Mouse (Mus musculus): ENCODE measurements around the gene Olfr392.

Gene Olfr392

GRCm38 (mm10) chr11:73816949-73817348 lies at the start of gene Olfr392:
Olfr392 (minus strand) TSS chr11:73817049.
- DNase-seq (ENCODE audit: low read depth, low spot score) = no peak

GRCm38 (mm10) chr11:73851354-73851753 lies 34.5 kb upstream of the Olfr392 start, which contains the start of gene Olfr393:
Olfr393 (minus strand) TSS chr11:73851454.
- DNase-seq (ENCODE audit: low read depth, low spot score) = no peak

- DNase-seq (ENCODE audit: low read depth, low spot score) = no peak
These were observed 13.9 kb downstream of the Olfr392 start, which contains the start of gene Olfr391-ps for GRCm38 (mm10) chr11:73802952-73803351. Olfr391-ps (minus strand) TSS chr11:73803052.

GRCm38 (mm10) chr11:73782664-73783063 lies 34.2 kb downstream of the Olfr392 start, which contains the start of gene Olfr390:
Olfr390 (plus strand) TSS chr11:73782964.
- DNase-seq (ENCODE audit: low read depth, low spot score) = no peak

GRCm38 (mm10) chr11:73780613-73781012 lies 36.2 kb downstream of the Olfr392 start, which contains the start of gene Olfr389:
Olfr389 (minus strand) TSS chr11:73780713.
- no peak for DNase-seq (ENCODE audit: low read depth, low spot score)
